Mouse (Mus musculus) lung, postnatal 10 days (tissue): Measurements from ENCODE around the gene Myog.
"Not testable (repeated sequence)": the region's sequence is repeated elsewhere in the genome, so short reads cannot be mapped to it uniquely, and the experiment has no call there.

Source experiments
- DNase-seq: peaks from one replicate; pipeline ENCODE4 v3.0.0; 2021

Myog gene

GRCm38 (mm10) chr1:134289598-134290099 is at the start of gene Myog:
TSS of gene Myog (plus strand) at chr1:134289989.
- no peak for DNase-seq

DNA sequence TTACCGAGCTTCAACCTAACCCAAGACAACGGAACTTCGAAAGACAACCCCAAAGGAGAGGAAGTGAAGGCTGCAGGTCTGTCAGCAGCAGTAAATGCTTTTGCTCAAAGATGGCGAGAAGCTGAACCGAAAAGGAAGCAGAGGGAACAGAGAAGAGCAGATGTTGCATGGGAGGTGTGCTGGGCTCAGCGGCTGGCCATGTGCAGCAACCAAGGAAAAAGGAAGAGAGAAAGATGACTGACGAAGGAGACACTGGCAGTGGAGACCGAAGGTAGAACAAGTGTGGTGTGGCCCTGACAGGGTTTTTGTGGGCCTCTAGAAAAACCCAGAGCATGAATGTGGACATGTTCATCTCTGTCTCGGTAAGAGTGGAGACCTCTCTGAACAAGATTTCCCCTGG is 49.1 kb upstream of the Myog start:
- DNase-seq: no peak

DNA sequence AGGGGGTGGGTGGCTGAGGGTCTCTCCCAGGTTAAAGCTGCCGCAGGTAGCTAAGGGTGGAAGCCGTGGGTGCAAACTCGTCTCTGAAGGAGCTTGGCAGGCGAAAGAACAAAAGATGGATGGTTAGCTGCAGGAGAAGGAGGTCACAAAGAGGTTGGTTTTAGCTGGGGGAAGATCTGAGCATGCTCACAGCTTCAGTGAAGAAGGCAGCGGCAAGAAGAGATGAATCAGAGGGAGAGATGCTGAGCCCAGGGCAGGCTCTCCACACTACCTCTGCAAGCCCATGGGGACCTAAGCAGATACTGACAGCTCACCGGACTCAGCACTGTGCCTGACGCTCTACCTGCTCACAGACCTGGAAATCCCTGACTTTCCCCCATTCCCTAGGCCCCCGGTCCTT is 48.5 kb upstream of the Myog start:
- DNase-seq: no peak

DNA sequence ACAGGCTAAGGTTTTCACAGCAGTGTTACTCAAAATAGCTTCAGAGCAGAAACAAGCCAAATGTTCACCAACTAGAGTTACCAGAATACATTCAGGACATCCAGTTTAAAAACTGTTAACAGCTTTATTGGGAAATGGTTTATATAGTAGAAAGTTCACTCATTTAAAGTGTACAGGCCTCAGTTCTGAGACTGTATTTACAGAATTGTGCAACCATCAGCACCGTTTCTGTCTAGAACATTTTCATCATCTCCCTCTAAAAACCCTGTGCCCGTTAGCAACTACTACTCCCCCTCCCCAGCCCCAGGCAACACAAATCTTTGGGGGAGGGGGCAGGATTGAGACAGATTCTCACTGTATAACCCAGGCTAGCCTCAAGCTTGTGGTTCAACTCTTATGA is 47.5 kb upstream of the Myog start:
- DNase-seq: no peak

GRCm38 (mm10) chr1:134243505-134243904 is 46.3 kb upstream of the Myog start:
- DNase-seq: no peak

DNA sequence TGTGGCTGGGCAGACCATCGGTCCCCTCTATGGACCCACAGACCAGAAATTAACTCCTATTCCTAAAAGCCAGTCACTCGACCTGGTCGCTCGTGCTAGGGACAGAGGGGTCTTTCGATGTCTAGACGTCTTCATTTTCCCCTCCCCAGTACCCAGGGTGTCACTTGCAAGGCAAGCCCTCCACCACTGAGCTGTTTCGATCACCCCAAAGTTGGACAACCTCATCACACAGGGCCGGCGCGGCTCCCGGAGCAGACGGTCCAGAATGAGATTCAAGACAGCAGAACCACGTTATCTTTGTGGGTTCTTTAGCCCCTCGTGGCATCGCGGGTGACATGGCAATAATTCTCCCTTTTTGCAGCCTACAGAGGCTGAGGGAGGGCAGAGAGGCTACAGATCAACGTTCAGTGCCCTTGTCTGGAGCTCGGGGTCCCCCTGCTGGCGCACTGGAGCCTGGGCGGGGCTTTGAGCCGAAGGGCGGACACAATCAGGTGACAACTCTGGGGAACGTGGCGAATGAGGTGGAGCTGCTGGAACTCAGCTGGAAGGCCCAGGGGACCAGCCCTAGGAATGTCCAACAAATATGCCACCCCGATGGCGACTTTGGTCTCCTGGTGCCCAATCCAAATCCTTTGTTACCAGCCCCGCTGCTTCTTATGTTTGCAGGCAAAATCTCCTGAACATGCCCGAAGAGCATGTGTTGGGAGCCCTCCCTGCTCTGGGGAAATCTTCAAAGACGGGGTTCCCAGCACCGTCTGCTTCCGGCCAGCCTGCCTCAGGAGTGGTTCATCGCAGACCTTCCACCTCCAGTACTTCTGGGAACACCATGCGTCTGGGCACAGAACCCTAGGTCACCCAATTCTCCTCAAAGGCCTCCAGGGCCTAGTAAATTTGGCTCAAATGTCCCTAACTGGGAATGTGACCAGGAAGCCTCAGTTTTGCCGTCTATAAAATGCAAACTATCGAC is 45.6 kb upstream of the Myog start:
- peak; percentile 98 for DNase-seq

DNA sequence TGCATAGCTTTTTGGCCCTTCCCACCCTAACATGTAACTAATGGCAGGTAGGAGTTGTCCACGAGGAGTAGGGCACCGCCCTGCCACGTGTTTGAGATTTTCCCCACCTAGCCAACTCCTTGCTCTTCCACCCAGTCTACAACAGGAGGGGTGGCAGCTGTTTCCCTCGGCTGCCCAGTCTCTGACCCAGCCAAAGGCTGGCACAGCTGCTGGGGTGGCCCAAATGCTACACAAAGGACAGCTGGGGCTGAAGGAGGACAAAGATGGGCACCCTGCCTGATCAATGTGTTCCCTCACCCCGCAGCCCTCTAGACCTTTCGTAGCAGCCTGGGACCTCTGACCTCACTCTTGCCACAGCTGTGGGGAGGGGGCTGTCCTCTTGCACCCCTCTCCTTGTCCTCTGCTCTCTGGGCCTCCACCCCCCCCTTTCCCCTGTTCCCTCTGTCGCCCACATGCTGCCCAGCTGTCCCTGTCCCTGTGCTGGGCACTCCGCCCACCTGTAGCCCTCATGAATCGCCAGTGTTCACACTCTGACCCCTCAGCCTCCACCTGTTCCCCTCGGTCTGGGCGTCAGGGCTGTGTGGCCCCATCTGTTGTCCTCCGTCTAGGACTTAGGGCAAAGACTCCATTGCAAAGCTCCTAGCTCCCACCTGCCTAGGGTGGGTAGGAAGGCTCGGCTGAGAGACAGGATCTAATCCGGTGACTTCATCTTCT is 44.6 kb upstream of the Myog start:
- DNase-seq: no peak

DNA sequence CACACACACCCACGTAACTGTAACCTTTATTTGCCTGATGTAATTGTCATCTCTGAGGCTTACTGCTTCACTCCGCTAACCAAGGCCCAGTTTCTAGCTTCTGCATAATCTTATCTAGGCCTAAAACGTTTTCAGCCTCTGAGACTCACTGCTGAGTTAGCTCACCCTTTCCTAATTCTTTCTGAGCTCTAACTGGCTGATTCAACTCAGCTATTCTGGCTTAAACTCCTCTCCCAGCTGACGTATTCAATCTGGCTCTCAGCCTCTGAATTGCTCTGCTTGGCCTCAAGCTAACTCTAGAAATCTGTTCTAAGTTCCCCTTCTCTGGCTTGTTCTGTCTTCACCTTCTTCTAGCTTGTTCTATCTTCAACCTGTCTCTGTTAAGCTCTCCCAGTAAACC is 43.2 kb upstream of the Myog start:
- peak; percentile 59 for DNase-seq

DNA sequence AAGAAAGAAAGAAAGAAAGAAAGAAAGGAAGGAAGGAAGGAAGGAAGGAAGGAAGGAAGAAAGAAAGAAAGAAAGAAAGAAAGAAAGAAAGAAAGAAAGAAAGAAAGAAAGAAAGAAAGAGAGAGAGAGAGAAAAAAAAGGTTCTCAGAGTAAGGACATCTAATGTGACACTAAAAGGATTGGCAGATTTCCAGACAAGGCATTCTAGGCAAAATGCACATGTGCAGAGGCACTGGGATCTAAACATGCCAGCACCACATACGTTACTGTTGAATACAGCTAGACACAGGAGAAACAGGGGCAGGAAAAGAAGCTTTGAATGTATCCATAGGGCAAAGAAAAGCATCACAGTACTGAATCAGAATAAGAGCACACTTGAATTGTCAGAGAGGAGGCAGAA is 40.1 kb upstream of the Myog start:
- DNase-seq: not testable (repeated sequence)

- no peak for DNase-seq
Measured at GRCm38 (mm10) chr1:134264341-134264740, 25.4 kb upstream of the Myog start.

GRCm38 (mm10) chr1:134265797-134266196 is 24.0 kb upstream of the Myog start:
- no peak for DNase-seq

GRCm38 (mm10) chr1:134270026-134270425 is 19.8 kb upstream of the Myog start:
- DNase-seq: no peak

DNA sequence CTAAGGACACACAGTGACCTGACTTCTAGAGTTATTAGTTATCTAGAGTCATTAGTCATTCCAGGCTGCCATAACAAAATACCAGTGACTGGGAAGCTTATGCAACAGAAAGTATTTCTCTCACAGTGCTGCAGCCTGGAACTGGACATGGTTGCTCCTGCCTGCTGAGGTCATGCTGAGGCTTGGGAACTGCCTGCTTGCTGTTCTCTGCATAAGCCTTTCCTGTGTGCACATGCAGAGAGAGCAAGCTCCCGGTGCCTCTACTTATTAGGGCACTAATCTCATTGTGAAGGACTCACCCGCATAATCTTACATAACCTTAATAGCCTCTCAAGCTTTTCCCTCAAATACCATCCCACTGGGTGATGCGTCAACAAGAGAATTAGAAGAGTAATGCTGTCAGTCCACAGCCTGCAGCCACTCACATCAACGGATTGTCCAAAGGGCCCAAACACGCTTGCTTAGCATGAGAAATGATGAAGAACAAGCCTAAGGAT is 17.0 kb upstream of the Myog start:
- no peak for DNase-seq

- DNase-seq: no peak
Measured at GRCm38 (mm10) chr1:134273493-134274395, 16.0 kb upstream of the Myog start.

DNA sequence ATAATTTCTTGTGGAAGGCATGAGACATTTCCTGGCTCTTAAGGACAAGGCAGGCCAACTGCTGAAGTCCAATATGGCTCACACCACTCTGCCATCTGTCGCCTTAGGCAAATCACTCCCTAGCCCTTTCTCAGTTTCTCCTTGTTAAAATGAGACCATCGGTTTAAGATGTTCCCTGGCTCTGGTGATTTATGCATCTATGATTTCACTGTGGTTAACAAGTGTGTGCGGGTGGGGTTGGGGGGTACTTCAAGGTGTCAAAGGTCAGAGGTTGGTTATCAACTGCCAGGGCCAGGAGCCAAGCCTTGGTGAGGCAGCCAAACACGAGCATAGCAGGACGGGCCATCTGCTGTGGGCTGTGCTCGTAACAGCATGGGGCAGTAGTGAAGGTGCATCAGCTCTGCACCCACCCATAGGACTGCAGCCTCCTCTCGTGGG is 15.3 kb upstream of the Myog start:
- DNase-seq: no peak

DNA sequence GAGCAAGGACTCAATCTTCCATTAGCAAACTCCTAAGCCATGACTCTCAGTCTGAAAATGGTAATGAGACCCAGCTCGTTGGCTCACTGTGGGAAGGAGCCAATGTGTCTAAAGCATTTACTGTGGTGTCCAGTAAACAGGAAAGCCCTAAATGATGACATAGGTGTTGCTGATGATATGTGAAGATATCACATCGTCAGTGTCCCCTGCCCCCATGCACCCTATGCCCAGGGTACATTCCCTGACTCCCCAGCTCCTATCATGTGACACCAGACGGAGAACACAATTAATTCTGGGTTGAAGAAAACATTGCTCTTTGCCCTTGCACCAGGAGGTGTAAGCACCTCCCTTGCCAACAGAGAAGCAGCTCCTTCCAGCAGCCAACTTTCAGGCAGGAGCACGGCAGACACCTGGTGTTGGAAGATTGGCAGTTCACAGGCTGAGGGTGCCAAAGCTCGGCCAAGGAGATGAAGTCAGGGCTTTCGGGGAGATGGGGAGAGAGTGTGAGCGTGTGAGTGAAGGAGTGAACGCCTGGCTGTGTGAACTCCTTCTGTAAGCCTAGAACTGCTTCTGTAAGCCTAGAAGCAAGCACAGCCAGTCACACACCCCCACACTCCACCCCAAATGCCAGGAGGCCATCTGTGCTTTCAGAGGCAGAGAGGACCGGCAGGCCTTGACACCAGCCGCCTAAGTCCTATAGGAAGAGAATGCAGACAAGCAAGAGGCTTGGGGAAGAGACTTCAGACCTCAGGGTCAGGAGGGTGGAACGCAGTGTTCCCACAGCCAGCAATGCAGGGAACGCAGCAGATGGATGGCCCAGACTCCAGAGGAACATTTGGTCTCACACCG is 13.9 kb upstream of the Myog start:
- DNase-seq: peak; percentile 76

GRCm38 (mm10) chr1:134276823-134277222 is 13.0 kb upstream of the Myog start:
- DNase-seq: peak; percentile 64

- DNase-seq: no peak
Measured at GRCm38 (mm10) chr1:134280174-134280573, 9.6 kb upstream of the Myog start.

- DNase-seq: no peak
Measured at GRCm38 (mm10) chr1:134281563-134281962, 8.2 kb upstream of the Myog start.

GRCm38 (mm10) chr1:134282342-134282741 is 7.4 kb upstream of the Myog start:
- no peak for DNase-seq

DNA sequence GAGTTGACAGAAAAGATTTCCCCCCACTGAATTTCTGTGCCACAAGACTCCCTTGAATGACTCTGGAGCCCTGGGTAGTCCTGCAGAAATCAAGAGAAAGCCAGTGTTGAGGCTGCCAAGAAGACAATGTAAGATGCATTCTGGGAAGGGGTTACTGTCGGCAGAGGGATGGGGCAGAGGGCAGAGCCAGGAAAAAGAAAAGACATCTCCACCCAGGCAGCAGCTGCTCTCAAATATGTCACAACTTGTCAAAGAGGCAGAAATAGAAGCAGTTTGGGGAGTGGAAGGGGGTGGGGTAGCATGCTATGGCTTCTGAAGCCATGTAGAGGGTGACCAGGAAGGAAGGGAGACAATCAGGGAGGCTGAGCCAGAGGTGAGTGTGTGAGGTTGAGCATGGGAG is 6.7 kb upstream of the Myog start:
- peak; percentile 74 for DNase-seq
